Mouse (Mus musculus): ENCODE measurements around the gene Phf2. TPM values are rescaled to one million over a fixed set of nuclear protein-coding genes. Genes with fewer than 3 reads are reported as not detected.

Phf2 gene
- polyA plus RNA-seq, 1 experiment from 2014 or later: 3.6 TPM

- no peak overlapping the region for H3K4me3 ChIP-seq
- WGBS: 69% methylated on average over 5 of the region's 5 CpGs
- peaks cover 58% of the 10 kb centered on the region for H3K4me1 ChIP-seq
- H3K27me3 ChIP-seq (replicated peaks): no peaks in the 10 kb centered on the region
- H3K4me2 ChIP-seq: no peak overlapping the region
- H3K9ac ChIP-seq: no peak overlapping the region
- ATAC-seq (ENCODE audit: extremely low read depth, insufficient number of reproducible peaks, low FRiP score, low TSS enrichment): no peak
- H3K36me3 ChIP-seq: peaks cover 12% of the 10 kb centered on the region; the same call in 1 of the 2 replicates
- H3K9me3 ChIP-seq: no peaks in the 10 kb centered on the region
- H3K27ac ChIP-seq (replicated peaks): no peak overlapping the region
Observed at GRCm38 (mm10) chr13:48872726-48873125, 1.8 kb upstream of the Phf2 start.

- Histone ChIP-seq H3K4me2 (peak overlapping the region; percentile 90), H3K36me3 (peaks cover 12% of the 10 kb centered on the region; the same call in 1 of the 2 replicates), H3K4me3 (peak overlapping the region; percentile 94), H3K9me3 (no peaks in the 10 kb centered on the region), H3K27ac (replicated peaks) (no peak overlapping the region), H3K27me3 (replicated peaks) (no peaks in the 10 kb centered on the region), H3K9ac (peak overlapping the region; percentile 99), H3K4me1 (peaks cover 65% of the 10 kb centered on the region)
- 58% methylated on average over 7 of the region's 7 CpGs for WGBS
- no peak for ATAC-seq (ENCODE audit: extremely low read depth, insufficient number of reproducible peaks, low FRiP score, low TSS enrichment)
Observed at GRCm38 (mm10) chr13:48871887-48872606, 1.1 kb upstream of the Phf2 start.

GRCm38 (mm10) chr13:48869950-48870770 lies 759 bp downstream of the Phf2 start:
- peak overlapping the region; percentile 81 for H3K4me2 ChIP-seq
- H3K9me3 ChIP-seq: no peaks in the 10 kb centered on the region
- H3K4me1 ChIP-seq: peaks cover 66% of the 10 kb centered on the region
- H3K27me3 ChIP-seq (replicated peaks): no peaks in the 10 kb centered on the region
- no peaks in the 10 kb centered on the region for H3K36me3 ChIP-seq
- H3K4me3 ChIP-seq: peak overlapping the region; percentile 94
- ATAC-seq (ENCODE audit: extremely low read depth, insufficient number of reproducible peaks, low FRiP score, low TSS enrichment): peak; percentile 14; the same call in 1 of the 2 replicates
- H3K9ac ChIP-seq: peak overlapping the region; percentile 99
- peak overlapping the region; percentile 86 for H3K27ac ChIP-seq (replicated peaks)
- WGBS: under 1% methylated on average over 101 of the region's 102 CpGs

- no peak for ATAC-seq (ENCODE audit: extremely low read depth, insufficient number of reproducible peaks, low FRiP score, low TSS enrichment)
- Histone ChIP-seq H3K36me3 (no peaks in the 10 kb centered on the region), H3K9me3 (no peaks in the 10 kb centered on the region), H3K4me3 (peak overlapping the region; percentile 94), H3K4me2 (peak overlapping the region; percentile 81), H3K4me1 (peaks cover 66% of the 10 kb centered on the region), H3K9ac (peak overlapping the region; percentile 99), H3K27me3 (replicated peaks) (no peaks in the 10 kb centered on the region), H3K27ac (replicated peaks) (peak overlapping the region; percentile 86)
- WGBS: 20% methylated on average over 5 of the region's 5 CpGs
Observed at GRCm38 (mm10) chr13:48869600-48869949, 1.3 kb downstream of the Phf2 start.

GRCm38 (mm10) chr13:48869088-48869487 lies 1.8 kb downstream of the Phf2 start:
- peak overlapping the region; percentile 81 for H3K4me2 ChIP-seq
- H3K36me3 ChIP-seq: no peaks in the 10 kb centered on the region
- H3K4me1 ChIP-seq: peaks cover 69% of the 10 kb centered on the region
- no peak for ATAC-seq (ENCODE audit: extremely low read depth, insufficient number of reproducible peaks, low FRiP score, low TSS enrichment)
- H3K9me3 ChIP-seq: no peaks in the 10 kb centered on the region
- H3K9ac ChIP-seq: peak overlapping the region; percentile 99
- peak overlapping the region; percentile 94 for H3K4me3 ChIP-seq
- H3K27ac ChIP-seq (replicated peaks): peak overlapping the region; percentile 86; the same call in 1 of the 2 replicates
- no peaks in the 10 kb centered on the region for H3K27me3 ChIP-seq (replicated peaks)
- WGBS: 25% methylated on average over 5 of the region's 5 CpGs

GRCm38 (mm10) chr13:48864673-48865356 lies 6.1 kb downstream of the Phf2 start:
- H3K27me3 ChIP-seq (replicated peaks): no peaks in the 10 kb centered on the region
- 61% methylated on average over 12 of the region's 12 CpGs for WGBS
- no peak overlapping the region for H3K4me3 ChIP-seq
- no peak overlapping the region for H3K27ac ChIP-seq (replicated peaks)
- no peak overlapping the region for H3K9ac ChIP-seq
- H3K36me3 ChIP-seq: no peaks in the 10 kb centered on the region
- H3K9me3 ChIP-seq: no peaks in the 10 kb centered on the region
- ATAC-seq (ENCODE audit: extremely low read depth, insufficient number of reproducible peaks, low FRiP score, low TSS enrichment): no peak
- H3K4me1 ChIP-seq: peaks cover 65% of the 10 kb centered on the region
- no peak overlapping the region for H3K4me2 ChIP-seq

GRCm38 (mm10) chr13:48863556-48863955 lies 7.4 kb downstream of the Phf2 start:
- ATAC-seq (ENCODE audit: extremely low read depth, insufficient number of reproducible peaks, low FRiP score, low TSS enrichment): no peak
- Histone ChIP-seq H3K4me1 (peaks cover 67% of the 10 kb centered on the region), H3K9ac (no peak overlapping the region), H3K27me3 (replicated peaks) (no peaks in the 10 kb centered on the region), H3K4me3 (no peak overlapping the region), H3K4me2 (no peak overlapping the region), H3K36me3 (no peaks in the 10 kb centered on the region), H3K9me3 (no peaks in the 10 kb centered on the region), H3K27ac (replicated peaks) (no peak overlapping the region)
- 72% methylated on average over 9 of the region's 9 CpGs for WGBS

GRCm38 (mm10) chr13:48861913-48862312 lies 9.0 kb downstream of the Phf2 start:
- Histone ChIP-seq H3K9me3 (no peaks in the 10 kb centered on the region), H3K4me2 (no peak overlapping the region), H3K9ac (no peak overlapping the region), H3K4me3 (no peak overlapping the region), H3K27ac (replicated peaks) (no peak overlapping the region), H3K4me1 (peaks cover 67% of the 10 kb centered on the region), H3K27me3 (replicated peaks) (no peaks in the 10 kb centered on the region), H3K36me3 (no peaks in the 10 kb centered on the region)
- ATAC-seq (ENCODE audit: extremely low read depth, insufficient number of reproducible peaks, low FRiP score, low TSS enrichment): no peak
- WGBS: 81% methylated on average over 1 of the region's 1 CpGs

- ATAC-seq (ENCODE audit: extremely low read depth, insufficient number of reproducible peaks, low FRiP score, low TSS enrichment): no peak
- Histone ChIP-seq H3K36me3 (no peaks in the 10 kb centered on the region), H3K4me3 (no peak overlapping the region), H3K27me3 (replicated peaks) (no peaks in the 10 kb centered on the region), H3K4me1 (peaks cover 75% of the 10 kb centered on the region), H3K27ac (replicated peaks) (0 out of 2 replicates have a peak overlapping the region, but pooled peaks have one; percentile 22), H3K9ac (peak overlapping the region; percentile 40; the same call in 1 of the 2 replicates), H3K9me3 (no peaks in the 10 kb centered on the region), H3K4me2 (no peak overlapping the region)
- WGBS: 55% methylated on average over 4 of the region's 4 CpGs
Observed at GRCm38 (mm10) chr13:48858779-48859178, 12.1 kb downstream of the Phf2 start.

- H3K4me2 ChIP-seq: no peak overlapping the region
Observed at GRCm38 (mm10) chr13:48858054-48858453, 12.9 kb downstream of the Phf2 start.

More at GRCm38 (mm10) chr13:48858054-48858453, 12.9 kb downstream of the Phf2 start:
- H3K4me1 ChIP-seq: peaks cover 75% of the 10 kb centered on the region
- H3K27ac ChIP-seq (replicated peaks): peak overlapping the region; percentile 43
- no peaks in the 10 kb centered on the region for H3K27me3 ChIP-seq (replicated peaks)
- WGBS: 43% methylated on average over 6 of the region's 6 CpGs
- no peak for ATAC-seq (ENCODE audit: extremely low read depth, insufficient number of reproducible peaks, low FRiP score, low TSS enrichment)
- no peaks in the 10 kb centered on the region for H3K9me3 ChIP-seq
- peak overlapping the region; percentile 5; the same call in 1 of the 2 replicates for H3K9ac ChIP-seq
- no peaks in the 10 kb centered on the region for H3K36me3 ChIP-seq
- no peak overlapping the region for H3K4me3 ChIP-seq

All from heart, embryonic 13.5 days (tissue).